Mouse (Mus musculus): ENCODE data around the gene Lst1. TPM values are rescaled to one million over a fixed set of nuclear protein-coding genes. Genes with fewer than 3 reads are reported as not detected.
A peak's percentile ranks its signal among the peaks of the same experiment; 100 is the strongest.

Gene Lst1
- total and polyA plus RNA-seq, 3 experiments: 2.9 to 8.5 (median 8.4) TPM

GRCm38 (mm10) chr17:35200398-35200797, 12.2 kb upstream of the Lst1 start (continued):
- TF ChIP-seq JUND (conservative IDR thresholded peaks at IDR 0.05; ENCODE audit: low read depth, low read length) (no peak), BHLHE40 (IDR thresholded peaks at IDR 0.05; ENCODE audit: low read depth, low read length) (peak; percentile 98), UBTF (IDR thresholded peaks at IDR 0.05; ENCODE audit: low read depth, low read length) (no peak), MAX (IDR thresholded peaks at IDR 0.05; ENCODE audit: low read length) (peak; percentile 80), ZC3H11A (IDR thresholded peaks at IDR 0.05; ENCODE audit: low read depth, low read length) (no peak), SIN3A (IDR thresholded peaks at IDR 0.05; ENCODE audit: low read length) (0 out of 2 replicates have a peak, but pooled peaks have one; percentile 61), ZMIZ1 (IDR thresholded peaks at IDR 0.05; ENCODE audit: low read depth, low read length) (no peak), POLR2A (IDR thresholded peaks at IDR 0.05; ENCODE audit: low read depth, low read length) (peak; percentile 51; the same call in 1 of the 2 replicates), GABPA (IDR thresholded peaks at IDR 0.05; ENCODE audit: insufficient replicate concordance, low read depth, low read length) (no peak), MYC (IDR thresholded peaks at IDR 0.05; ENCODE audit: low read depth, low read length) (peak; percentile 46; the same call in 1 of the 2 replicates)

- Histone ChIP-seq H3K27ac (ENCODE audit: insufficient read depth, low read depth) (peak overlapping the region; percentile 18; the same call in 1 of the 2 replicates), H3K9ac (ENCODE audit: insufficient read depth, low read depth) (no peak overlapping the region), H3K27me3 (replicated peaks) (no peaks in the 10 kb centered on the region), H3K4me1 (ENCODE audit: control insufficient read depth in 1 of 2, insufficient read depth in 2 of 2) (peaks cover 11 to 43% of the 10 kb centered on the region in 2 experiments), H3K79me2 (replicated peaks; ENCODE audit: control insufficient read depth, extremely low read depth, insufficient read depth, poor library complexity, severe bottlenecking) (peaks cover 28% of the 10 kb centered on the region), H3K9me3 (replicated peaks; ENCODE audit: low read length) (no peaks in the 10 kb centered on the region), H3K36me3 (replicated peaks in 1 of 2; ENCODE audit: control insufficient read depth in 1 of 2, insufficient read depth in 1 of 2, low read length in 1 of 2) (peaks cover 3 to 15% of the 10 kb centered on the region in 2 experiments), H3K4me2 (ENCODE audit: insufficient read depth, low read depth, poor library complexity, severe bottlenecking) (peak overlapping the region; percentile 95), H3K4me3 (replicated peaks in 1 of 3; ENCODE audit: low read depth in 2 of 3, low read length in 2 of 3, poor library complexity in 1 of 3) (peak overlapping the region in 1 of 3 experiments; percentile 73)
- TF ChIP-seq POLR2A (IDR thresholded peaks at IDR 0.05; ENCODE audit: low read depth, low read length): peak; percentile 47; the same call in 1 of the 2 replicates
- no peak for TF ChIP-seq TCF12 (IDR thresholded peaks at IDR 0.05; ENCODE audit: low read depth, low read length)
- in situ Hi-C loops (cut with MboI; ENCODE audit: low pct_ligation_motif_present, low pct_unique_long_range_greater_than_20kb, low sequenced_read_pairs) (no loop called here), dilution Hi-C loops (cut with MboI; ENCODE audit: extremely low pct_ligation_motif_present, extremely low pct_unique_long_range_greater_than_20kb, low sequenced_read_pairs) (no loop called here)
- DNase-seq (ENCODE audit: extremely low read depth): no peak
Observed at GRCm38 (mm10) chr17:35198946-35199345, 10.7 kb upstream of the Lst1 start.

GRCm38 (mm10) chr17:35198029-35198428, 9.8 kb upstream of the Lst1 start:
- Histone ChIP-seq H3K79me2 (replicated peaks; ENCODE audit: control insufficient read depth, extremely low read depth, insufficient read depth, poor library complexity, severe bottlenecking) (peaks cover 28% of the 10 kb centered on the region), H3K27ac (ENCODE audit: insufficient read depth, low read depth) (peak overlapping the region; percentile 73), H3K4me2 (ENCODE audit: insufficient read depth, low read depth, poor library complexity, severe bottlenecking) (no peak overlapping the region), H3K9ac (ENCODE audit: insufficient read depth, low read depth) (no peak overlapping the region), H3K4me3 (replicated peaks in 1 of 3; ENCODE audit: low read depth in 2 of 3, low read length in 2 of 3, poor library complexity in 1 of 3) (no peak overlapping the region), H3K9me3 (replicated peaks; ENCODE audit: low read length) (no peaks in the 10 kb centered on the region), H3K36me3 (replicated peaks in 1 of 2; ENCODE audit: control insufficient read depth in 1 of 2, insufficient read depth in 1 of 2, low read length in 1 of 2) (peaks cover 3 to 15% of the 10 kb centered on the region in 2 experiments), H3K4me1 (ENCODE audit: control insufficient read depth in 1 of 2, insufficient read depth in 2 of 2) (peaks cover 18 to 43% of the 10 kb centered on the region in 2 experiments), H3K27me3 (replicated peaks) (no peaks in the 10 kb centered on the region)
- no peak for TF ChIP-seq JUN (IDR thresholded peaks at IDR 0.05; ENCODE audit: insufficient read depth, low read depth, low read length)
- TF ChIP-seq KAT2A (IDR thresholded peaks at IDR 0.05; ENCODE audit: insufficient replicate concordance, low read length): no peak
- no peak for TF ChIP-seq EP300 (IDR thresholded peaks at IDR 0.05; ENCODE audit: low read length)
- TF ChIP-seq NRF1 (IDR thresholded peaks at IDR 0.05; ENCODE audit: low read depth, low read length): no peak
- TF ChIP-seq HCFC1 (IDR thresholded peaks at IDR 0.05; ENCODE audit: low read depth, low read length): no peak
- in situ Hi-C loops (cut with MboI; ENCODE audit: low pct_ligation_motif_present, low pct_unique_long_range_greater_than_20kb, low sequenced_read_pairs): no loop called here
- DNase-seq (ENCODE audit: extremely low read depth): no peak
- dilution Hi-C loops (cut with MboI; ENCODE audit: extremely low pct_ligation_motif_present, extremely low pct_unique_long_range_greater_than_20kb, low sequenced_read_pairs): no loop called here

Measured in CH12.LX (cell line).